Mouse (Mus musculus) limb, embryonic 12.5 days (tissue): Measurements from ENCODE around the gene Gm20388. TPM values are rescaled to one million over a fixed set of nuclear protein-coding genes. Genes with fewer than 3 reads are reported as not detected.

Experiments used
- ATAC-seq: fragments of 200-750 bp; cut with Nextera tagmentation; 2 replicates; pipeline ENCODE4 v1.8.0; 2017; ENCODE audit warnings: low read depth, moderate TSS enrichment; ENCODE audit not compliant: insufficient number of reproducible peaks, insufficient read depth, low FRiP score, low TSS enrichment
- H3K27ac ChIP-seq: fragments of 300-500 bp; sonication (generic); 2 replicates; pipeline ENCODE4 v1.5.1; 2016; ENCODE audit warnings: mild to moderate bottlenecking, moderate library complexity
- H3K27me3 ChIP-seq: fragments of 300-500 bp; sonication (generic); 2 replicates; pipeline ENCODE4 v1.6.1; 2016; ENCODE audit warnings: mild to moderate bottlenecking, moderate library complexity
- H3K36me3 ChIP-seq: fragments of 300-500 bp; sonication (generic); 2 replicates; pipeline ENCODE4 v1.6.1; 2016; ENCODE audit warnings: mild to moderate bottlenecking, moderate library complexity
- H3K4me1 ChIP-seq: fragments of 300-500 bp; sonication (generic); replicated peaks from 2 replicates; pipeline ENCODE4 v1.6.1; 2016
- H3K4me2 ChIP-seq: fragments of 300-500 bp; sonication (generic); 2 replicates; pipeline ENCODE4 v1.6.1; 2016; ENCODE audit warnings: mild to moderate bottlenecking, moderate library complexity
- H3K4me3 ChIP-seq: fragments of 300-500 bp; sonication (generic); replicated peaks from 2 replicates; pipeline ENCODE4 v1.5.1; 2016; ENCODE audit warnings: mild to moderate bottlenecking
- H3K9ac ChIP-seq: fragments of 300-500 bp; sonication (generic); replicated peaks from 2 replicates; pipeline ENCODE4 v1.6.1; 2016; ENCODE audit warnings: mild to moderate bottlenecking, moderate library complexity
- H3K9me3 ChIP-seq: fragments of 300-500 bp; sonication (generic); 2 replicates; pipeline ENCODE4 v1.6.1; 2016; ENCODE audit warnings: mild to moderate bottlenecking, moderate library complexity
- WGBS: fragments of 180-500 bp; shearing (Covaris S2); methylation state at CpG from one replicate; pipeline ENCODE4 v1.1.7; 2016; 5-methylcytosine and 5-hydroxymethylcytosine counted together
- polyA plus RNA-seq: library from polyadenylated mRNA; unstranded; fragments of >200 nt; fragmentation: Nextera tagmentation; extraction: Ambion mirVana; gene quantifications from 2 replicates; pipeline ENCODE4 v1.2.1, GENCODE M21; 2016

The Gm20388 gene
- polyA plus RNA-seq, 1 experiment from 2014 or later, result not detected

GRCm38 (mm10) chr8:120215416-120216141 lies 304.9 kb downstream of the Gm20388 start:
- 29% methylated on average over 7 of the region's 7 CpGs for WGBS
- no peak overlapping the region for H3K4me2 ChIP-seq
- H3K27me3 ChIP-seq, result no peaks in the 10 kb centered on the region
- no peaks in the 10 kb centered on the region for H3K36me3 ChIP-seq
- no peak for ATAC-seq
- H3K4me1 ChIP-seq, result peaks cover 63% of the 10 kb centered on the region
- H3K4me3 ChIP-seq, result no peak overlapping the region
- H3K27ac ChIP-seq, result peak overlapping the region; percentile 68
- H3K9me3 ChIP-seq, result no peaks in the 10 kb centered on the region
- H3K9ac ChIP-seq, result no peak overlapping the region

GRCm38 (mm10) chr8:120216855-120217830 lies 306.5 kb downstream of the Gm20388 start:
- Histone ChIP-seq H3K27ac (peak overlapping the region; percentile 92), H3K9me3 (no peaks in the 10 kb centered on the region), H3K27me3 (no peaks in the 10 kb centered on the region), H3K4me2 (peak overlapping the region; percentile 26; the same call in 1 of the 2 replicates), H3K4me3 (no peak overlapping the region), H3K36me3 (no peaks in the 10 kb centered on the region), H3K9ac (0 out of 2 replicates have a peak overlapping the region, but pooled peaks have one; percentile 23), H3K4me1 (peaks cover 53% of the 10 kb centered on the region)
- WGBS, result 12% methylated on average over 13 of the region's 13 CpGs
- ATAC-seq, result peak; percentile 78

- Histone ChIP-seq H3K36me3 (no peaks in the 10 kb centered on the region), H3K9me3 (no peaks in the 10 kb centered on the region), H3K27me3 (no peaks in the 10 kb centered on the region), H3K9ac (no peak overlapping the region), H3K4me3 (no peak overlapping the region), H3K27ac (no peak overlapping the region), H3K4me2 (no peak overlapping the region), H3K4me1 (peaks cover 69% of the 10 kb centered on the region)
- no peak for ATAC-seq
- 13% methylated on average over 11 of the region's 11 CpGs for WGBS
Measured at GRCm38 (mm10) chr8:120222548-120222947, 311.9 kb downstream of the Gm20388 start.

GRCm38 (mm10) chr8:120224521-120225420 lies 314.1 kb downstream of the Gm20388 start:
- Histone ChIP-seq H3K27me3 (peaks cover 8% of the 10 kb centered on the region; the same call in 1 of the 2 replicates), H3K4me1 (peaks cover 73% of the 10 kb centered on the region), H3K9ac (no peak overlapping the region), H3K4me3 (no peak overlapping the region), H3K4me2 (0 out of 2 replicates have a peak overlapping the region, but pooled peaks have one; percentile 6), H3K36me3 (no peaks in the 10 kb centered on the region), H3K27ac (peak overlapping the region; percentile 85), H3K9me3 (no peaks in the 10 kb centered on the region)
- ATAC-seq, result no peak
- 30% methylated on average over 11 of the region's 11 CpGs for WGBS

GRCm38 (mm10) chr8:120225421-120226151 lies 314.9 kb downstream of the Gm20388 start:
- no peak overlapping the region for H3K4me3 ChIP-seq
- no peaks in the 10 kb centered on the region for H3K36me3 ChIP-seq
- 71% methylated on average over 10 of the region's 10 CpGs for WGBS
- no peak for ATAC-seq
- H3K9ac ChIP-seq, result no peak overlapping the region
- H3K9me3 ChIP-seq, result no peaks in the 10 kb centered on the region
- peak overlapping the region; percentile 85 for H3K27ac ChIP-seq
- H3K4me2 ChIP-seq, result 0 out of 2 replicates have a peak overlapping the region, but pooled peaks have one; percentile 6
- peaks cover 75% of the 10 kb centered on the region for H3K4me1 ChIP-seq
- H3K27me3 ChIP-seq, result peaks cover 8% of the 10 kb centered on the region; the same call in 1 of the 2 replicates

GRCm38 (mm10) chr8:120226700-120227577 lies 316.3 kb downstream of the Gm20388 start:
- H3K4me2 ChIP-seq, result peak overlapping the region; percentile 99
- 43% methylated on average over 5 of the region's 5 CpGs for WGBS
- H3K36me3 ChIP-seq, result no peaks in the 10 kb centered on the region
- H3K27ac ChIP-seq, result peak overlapping the region; percentile 67; the same call in 1 of the 2 replicates
- H3K4me1 ChIP-seq, result peaks cover 88% of the 10 kb centered on the region
- H3K9me3 ChIP-seq, result no peaks in the 10 kb centered on the region
- ATAC-seq, result no peak
- H3K9ac ChIP-seq, result peak overlapping the region; percentile 12; the same call in 1 of the 2 replicates
- H3K27me3 ChIP-seq, result peaks cover 8% of the 10 kb centered on the region; the same call in 1 of the 2 replicates
- peak overlapping the region; percentile 72; the same call in 1 of the 2 replicates for H3K4me3 ChIP-seq

GRCm38 (mm10) chr8:120227578-120227876 lies 316.9 kb downstream of the Gm20388 start:
- Histone ChIP-seq H3K9me3 (no peaks in the 10 kb centered on the region), H3K4me2 (peak overlapping the region; percentile 99), H3K27me3 (peaks cover 8% of the 10 kb centered on the region; the same call in 1 of the 2 replicates), H3K4me3 (peak overlapping the region; percentile 72), H3K9ac (peak overlapping the region; percentile 3; the same call in 1 of the 2 replicates), H3K36me3 (no peaks in the 10 kb centered on the region), H3K4me1 (peaks cover 88% of the 10 kb centered on the region), H3K27ac (peak overlapping the region; percentile 67; the same call in 1 of the 2 replicates)
- no peak for ATAC-seq

- Histone ChIP-seq H3K4me1 (peaks cover 88% of the 10 kb centered on the region), H3K27ac (peak within 1 kb of the TSS; percentile 67; the same call in 1 of the 2 replicates), H3K4me2 (peak within 1 kb of the TSS; percentile 99), H3K9ac (peak within 1 kb of the TSS; percentile 84), H3K9me3 (no peaks in the 10 kb centered on the region), H3K27me3 (peaks cover 8% of the 10 kb centered on the region; the same call in 1 of the 2 replicates), H3K4me3 (peak within 1 kb of the TSS; percentile 72), H3K36me3 (no peaks in the 10 kb centered on the region)
- ATAC-seq, result peak; percentile 34; the same call in 1 of the 2 replicates
- WGBS, result 2% methylated on average over 34 of the region's 52 CpGs
Measured at GRCm38 (mm10) chr8:120227891-120228591, 317.4 kb downstream of the Gm20388 start, which contains the start of gene Gse1. TSS of gene Gse1 (plus strand) at chr8:120228456.
